Comparison of ENCODE assay signal across 8 mouse cellular contexts in genomic region chr6:90462841-90463227, GRCm38 (mm10). TPM values are rescaled to one million over a fixed set of nuclear protein-coding genes. Genes with fewer than 3 reads are reported as not detected.
DNase-seq lines count a peak whose midpoint lies in the region; ATAC-seq and TF ChIP-seq lines count a peak whose summit lies in the region.

No protein-coding gene starts in this region.

- peak overlapping the region; percentile 72 for H3K9ac ChIP-seq in forebrain, postnatal 0 days

- H3K4me3 ChIP-seq in forebrain, postnatal 0 days (ENCODE audit: low read depth, low read length) = peak overlapping the region; percentile 63

- H3K27me3 ChIP-seq in forebrain, postnatal 0 days (ENCODE audit: insufficient read depth, low read length) = peaks cover 5% of the 10 kb centered on the region; the same call in 1 of the 2 replicates

- peak; percentile 52 to 53 for DNase-seq in left cerebral cortex, adult 18-20 months (ENCODE audit: low spot score in 2 of 2)
- DNase-seq in left cerebral cortex, adult 11 months (ENCODE audit: low spot score) = no peak
- DNase-seq in cerebellum, adult 9-11 months = peak; percentile 72
- DNase-seq in forebrain, postnatal 0 days = peak; percentile 20
- DNase-seq in left cerebral cortex, postnatal 36 days (ENCODE audit: low spot score in 2 of 2) = peak; percentile 49 to 61
- peak; percentile 47 for DNase-seq in neural tube, embryonic 10.5 days (ENCODE audit: extremely low spot score, low spot score)
- no peak for DNase-seq in gastrocnemius, adult 8-10 months (ENCODE audit: low spot score in 2 of 2)

- TF ChIP-seq CTCF in forebrain, postnatal 0 days (IDR thresholded peaks at IDR 0.05; ENCODE audit: low read depth) = no peak

- 1% methylated on average over 38 of the region's 38 CpGs for WGBS in forebrain, postnatal 0 days

- peak overlapping the region; percentile 98 for H3K4me2 ChIP-seq in forebrain, postnatal 0 days (ENCODE audit: low read depth)

- ATAC-seq in forebrain, postnatal 0 days = no peak; the same call in 1 of the 2 replicates
- ATAC-seq in megakaryocyte-erythroid progenitor cell, adult 5-6 weeks (replicated peaks; ENCODE audit: low FRiP score, low TSS enrichment, poor library complexity, severe bottlenecking) = no peak

- H3K27ac ChIP-seq in forebrain, postnatal 0 days (ENCODE audit: low read depth, low read length) = peak overlapping the region; percentile 68

- no peaks in the 10 kb centered on the region for H3K9me3 ChIP-seq in forebrain, postnatal 0 days (ENCODE audit: low read length)

- intact Hi-C loops in left cerebral cortex, postnatal 36 days (cut with DNase I) = loop anchor here (2.0 to 5.0 kb wide), 2 partner anchors 44 to 74 kb away; no protein-coding TSS in a partner anchor

- no peaks in the 10 kb centered on the region for H3K36me3 ChIP-seq in forebrain, postnatal 0 days (ENCODE audit: insufficient read depth)

- 0 out of 2 replicates have a peak, but pooled peaks cover 10% of the 10 kb centered on the region for H3K4me1 ChIP-seq in forebrain, postnatal 0 days (ENCODE audit: insufficient read depth)

RNA-seq across cellular contexts. Expression of gene Klf15, which starts 0.5 kb away (rescaled TPM):
- total RNA-seq in left cerebral cortex, adult 18-20 months (2021) = 10 to 100 TPM; 23.9 to 24.8 TPM
- 16.6 and 24.6 TPM in 2 replicates for total RNA-seq in forebrain, postnatal 0 days (2014; rRNA removed)
- 16.2 and 17.5 TPM in 2 replicates for polyA plus RNA-seq in forebrain, postnatal 0 days (2015; fragmentation: Nextera tagmentation; extraction: Ambion mirVana)
- 10 to 100 TPM; 26.4 to 27.2 TPM for total RNA-seq in left cerebral cortex, postnatal 36 days (2021)
- total RNA-seq in gastrocnemius, adult 8-10 months (2022) = 10 to 100 TPM; 26.7 to 83.2 (median 44.3) TPM
- total RNA-seq in megakaryocyte-erythroid progenitor cell, adult 5-6 weeks (2014; fragmentation: Nextera tagmentation) = not detected in 2 replicates
- total RNA-seq in megakaryocyte-erythroid progenitor cell, adult 5-6 weeks (2017) = not detected in 2 replicates

RNA-seq across cellular contexts. Expression of gene Aldh1l1, which starts 23.4 kb away (rescaled TPM):
- 10 to 100 TPM; 46.6 to 54.5 TPM for total RNA-seq in left cerebral cortex, adult 18-20 months (2021)
- total RNA-seq in forebrain, postnatal 0 days (2014; rRNA removed) = 70.2 and 71.3 TPM in 2 replicates
- polyA plus RNA-seq in forebrain, postnatal 0 days (2015; fragmentation: Nextera tagmentation; extraction: Ambion mirVana) = 54.2 and 67.8 TPM in 2 replicates
- total RNA-seq in left cerebral cortex, postnatal 36 days (2021) = 10 to 100 TPM; 56.0 to 67.0 TPM
- total RNA-seq in gastrocnemius, adult 8-10 months (2022) = 1 to 10 TPM; 2.4 to 5.5 (median 4.0) TPM
- 3.2 and 4.1 TPM in 2 replicates for total RNA-seq in megakaryocyte-erythroid progenitor cell, adult 5-6 weeks (2014; fragmentation: Nextera tagmentation)
- total RNA-seq in megakaryocyte-erythroid progenitor cell, adult 5-6 weeks (2017) = 4.3 and 5.3 TPM in 2 replicates

RNA-seq across cellular contexts. Expression of gene Cfap100, which starts 34.2 kb away (rescaled TPM):
- 1 to 10 TPM; 4.9 to 5.3 TPM for total RNA-seq in left cerebral cortex, adult 18-20 months (2021)
- total RNA-seq in forebrain, postnatal 0 days (2014; rRNA removed) = 3.4 and 6.5 TPM in 2 replicates
- polyA plus RNA-seq in forebrain, postnatal 0 days (2015; fragmentation: Nextera tagmentation; extraction: Ambion mirVana) = 4.0 and 4.9 TPM in 2 replicates
- total RNA-seq in left cerebral cortex, postnatal 36 days (2021) = 1 to 10 TPM; 5.3 to 7.4 TPM
- total RNA-seq in gastrocnemius, adult 8-10 months (2022) = under 1 TPM in 1 of 4 experiments, not detected in 3; 0.56 TPM
- not detected in 2 replicates for total RNA-seq in megakaryocyte-erythroid progenitor cell, adult 5-6 weeks (2014; fragmentation: Nextera tagmentation)
- total RNA-seq in megakaryocyte-erythroid progenitor cell, adult 5-6 weeks (2017) = not detected in 2 replicates

Comparison
In these comparisons a context has a peak if more than half of its experiments do, and no peak if none do; other contexts are left out.
1. DNase-seq: peak in left cerebral cortex, adult 18-20 months (2 of 2), cerebellum, adult 9-11 months (single experiment), forebrain, postnatal 0 days (single experiment), left cerebral cortex, postnatal 36 days (2 of 2) and neural tube, embryonic 10.5 days (single experiment); none in left cerebral cortex, adult 11 months (single experiment) and gastrocnemius, adult 8-10 months (0 of 2).
2. RNA of gene Klf15, which starts 0.5 kb away (total RNA-seq): 26.7 to 83.2 TPM in gastrocnemius, adult 8-10 months, 26.4 to 27.2 TPM in left cerebral cortex, postnatal 36 days, 23.9 to 24.8 TPM in left cerebral cortex, adult 18-20 months and 16.6 to 24.6 TPM in forebrain, postnatal 0 days; not detected in megakaryocyte-erythroid progenitor cell, adult 5-6 weeks; every median in the first group is over 10 times any median in the second.
3. RNA of gene Aldh1l1, which starts 23.4 kb away (total RNA-seq): 70.2 to 71.3 TPM in forebrain, postnatal 0 days, 56.0 to 67.0 TPM in left cerebral cortex, postnatal 36 days and 46.6 to 54.5 TPM in left cerebral cortex, adult 18-20 months; 3.2 to 5.3 TPM in megakaryocyte-erythroid progenitor cell, adult 5-6 weeks and 2.4 to 5.5 TPM in gastrocnemius, adult 8-10 months; every median in the first group is over 4 times any median in the second.